Mouse (Mus musculus): ENCODE measurements at regions not wholly inside any gene's neighbourhood (a gene's known extent, or its start where the extent isn't known, plus 50 kb on each side); places are given as distances from the start of the nearest gene placed in this dataset.

DNA sequence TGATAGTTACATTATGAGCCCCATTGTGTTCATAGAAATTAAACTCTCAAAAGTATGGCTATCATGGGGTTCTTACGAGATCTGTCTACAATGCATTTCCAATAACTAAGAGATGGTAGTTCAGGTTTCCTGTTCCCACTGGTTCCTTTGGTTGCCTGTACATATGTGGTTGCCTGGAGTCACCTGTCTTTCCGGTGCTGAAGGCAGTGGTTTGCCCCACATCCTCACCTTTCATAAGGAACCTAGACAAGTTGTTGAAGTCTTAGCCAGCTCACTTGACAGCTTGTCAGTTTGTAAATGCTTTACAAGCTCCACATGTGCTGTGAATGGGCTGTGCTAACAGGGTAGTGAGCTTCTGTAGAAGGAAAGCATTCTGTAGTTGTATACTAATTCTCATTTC lies 143.5 kb upstream of the Ctso start:
- no peak for DNase-seq
- WGBS: 82% methylated on average over 2 of the region's 2 CpGs
- TF ChIP-seq POLR2A (IDR thresholded peaks at IDR 0.05; ENCODE audit: borderline replicate concordance, insufficient read depth, low read length): no peak
- TF ChIP-seq CTCF (IDR thresholded peaks at IDR 0.05; ENCODE audit: borderline replicate concordance, insufficient read depth, low read depth, low read length): no peak
- H3K27me3 ChIP-seq (ENCODE audit: control insufficient read depth, insufficient read depth, low read length): no peaks in the 10 kb centered on the region
- H3K4me3 ChIP-seq (replicated peaks; ENCODE audit: insufficient read depth, low read depth, low read length): no peak overlapping the region
- H3K27ac ChIP-seq (ENCODE audit: insufficient read depth, low read length): no peak overlapping the region
- H3K4me1 ChIP-seq (ENCODE audit: control insufficient read depth, insufficient read depth, low read length): no peaks in the 10 kb centered on the region

DNA sequence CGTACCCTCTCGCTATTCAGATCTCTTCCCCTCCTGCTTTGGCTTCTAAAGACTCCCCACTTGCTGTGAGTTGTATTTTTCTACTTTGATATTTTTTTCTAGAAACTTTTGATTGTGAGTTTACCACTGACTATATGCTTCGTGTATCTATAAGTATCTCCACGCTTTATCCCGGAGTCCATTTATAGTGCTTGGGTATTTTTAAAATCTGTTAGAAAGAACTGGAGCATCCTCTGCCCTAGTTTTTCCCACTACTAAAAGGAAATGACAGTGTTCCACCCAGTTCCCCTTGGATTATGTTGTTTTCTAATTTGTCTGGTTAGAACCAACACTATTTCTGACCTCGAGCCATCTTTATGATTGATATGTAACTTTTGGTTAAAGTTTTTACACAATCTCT lies 142.7 kb upstream of the Ctso start:
- Histone ChIP-seq H3K4me3 (replicated peaks; ENCODE audit: insufficient read depth, low read depth, low read length) (no peak overlapping the region), H3K27me3 (ENCODE audit: control insufficient read depth, insufficient read depth, low read length) (no peaks in the 10 kb centered on the region), H3K4me1 (ENCODE audit: control insufficient read depth, insufficient read depth, low read length) (no peaks in the 10 kb centered on the region), H3K27ac (ENCODE audit: insufficient read depth, low read length) (no peak overlapping the region)
- DNase-seq: no peak
- TF ChIP-seq CTCF (IDR thresholded peaks at IDR 0.05; ENCODE audit: borderline replicate concordance, insufficient read depth, low read depth, low read length): no peak
- no peak for TF ChIP-seq POLR2A (IDR thresholded peaks at IDR 0.05; ENCODE audit: borderline replicate concordance, insufficient read depth, low read length)
- WGBS: 88% methylated on average over 6 of the region's 6 CpGs

DNA sequence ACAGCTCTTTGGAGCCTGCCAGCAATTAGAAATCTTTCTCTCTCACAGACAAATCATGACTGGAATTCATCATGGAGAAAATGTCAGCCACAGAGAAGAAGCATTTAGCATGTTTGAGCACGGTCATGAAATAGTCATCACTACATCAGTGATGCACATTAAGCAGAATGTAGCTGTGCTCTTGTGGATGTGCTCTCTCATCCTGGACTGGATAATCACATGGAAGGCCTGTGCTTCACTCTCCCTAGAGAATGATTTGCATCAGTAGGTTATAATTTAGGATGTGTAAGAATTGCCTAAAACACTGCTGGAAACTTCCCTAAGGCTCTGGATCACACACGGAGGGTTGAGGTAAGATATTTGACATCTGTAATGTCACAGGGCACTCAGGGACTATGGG lies 130.3 kb upstream of the Ctso start:
- Histone ChIP-seq H3K27me3 (ENCODE audit: control insufficient read depth, insufficient read depth, low read length) (no peaks in the 10 kb centered on the region), H3K4me1 (ENCODE audit: control insufficient read depth, insufficient read depth, low read length) (no peaks in the 10 kb centered on the region), H3K27ac (ENCODE audit: insufficient read depth, low read length) (no peak overlapping the region), H3K4me3 (replicated peaks; ENCODE audit: insufficient read depth, low read depth, low read length) (no peak overlapping the region)
- DNase-seq: no peak
- WGBS: 74% methylated on average over 2 of the region's 2 CpGs
- no peak for TF ChIP-seq CTCF (IDR thresholded peaks at IDR 0.05; ENCODE audit: borderline replicate concordance, insufficient read depth, low read depth, low read length)
- TF ChIP-seq POLR2A (IDR thresholded peaks at IDR 0.05; ENCODE audit: borderline replicate concordance, insufficient read depth, low read length): no peak

DNA sequence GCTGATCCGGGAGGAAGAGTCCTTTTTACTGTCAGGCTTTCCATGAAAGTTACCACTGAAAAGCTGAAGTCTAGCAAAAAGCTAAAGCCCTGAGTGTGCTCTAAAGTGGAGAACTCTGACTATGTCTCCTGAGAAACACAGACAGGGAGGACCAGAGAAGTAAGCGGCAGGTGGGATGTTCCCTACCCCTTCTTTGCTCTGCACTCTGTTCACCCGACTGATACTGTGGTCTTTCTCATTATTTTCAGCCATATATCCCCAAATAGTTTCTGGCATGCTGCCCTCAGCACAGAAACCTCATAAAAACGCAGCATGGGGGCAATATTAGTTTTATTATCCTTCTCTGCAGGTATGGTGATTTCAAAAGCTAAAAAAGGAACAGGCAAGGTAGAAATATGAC lies 126.7 kb upstream of the Ctso start:
- Histone ChIP-seq H3K27ac (ENCODE audit: insufficient read depth, low read length) (no peak overlapping the region), H3K4me3 (replicated peaks; ENCODE audit: insufficient read depth, low read depth, low read length) (no peak overlapping the region), H3K27me3 (ENCODE audit: control insufficient read depth, insufficient read depth, low read length) (no peaks in the 10 kb centered on the region), H3K4me1 (ENCODE audit: control insufficient read depth, insufficient read depth, low read length) (no peaks in the 10 kb centered on the region)
- no peak for TF ChIP-seq POLR2A (IDR thresholded peaks at IDR 0.05; ENCODE audit: borderline replicate concordance, insufficient read depth, low read length)
- no peak for TF ChIP-seq CTCF (IDR thresholded peaks at IDR 0.05; ENCODE audit: borderline replicate concordance, insufficient read depth, low read depth, low read length)
- 57% methylated on average over 4 of the region's 4 CpGs for WGBS
- no peak for DNase-seq

GRCm38 (mm10) chr3:81809604-81810003 lies 122.8 kb upstream of the Ctso start:
- Histone ChIP-seq H3K27me3 (ENCODE audit: control insufficient read depth, insufficient read depth, low read length) (no peaks in the 10 kb centered on the region), H3K27ac (ENCODE audit: insufficient read depth, low read length) (no peak overlapping the region), H3K4me1 (ENCODE audit: control insufficient read depth, insufficient read depth, low read length) (no peaks in the 10 kb centered on the region), H3K4me3 (replicated peaks; ENCODE audit: insufficient read depth, low read depth, low read length) (no peak overlapping the region)
- no peak for TF ChIP-seq CTCF (IDR thresholded peaks at IDR 0.05; ENCODE audit: borderline replicate concordance, insufficient read depth, low read depth, low read length)
- TF ChIP-seq POLR2A (IDR thresholded peaks at IDR 0.05; ENCODE audit: borderline replicate concordance, insufficient read depth, low read length): no peak
- 80% methylated on average over 2 of the region's 2 CpGs for WGBS
- DNase-seq: no peak

- TF ChIP-seq CTCF (IDR thresholded peaks at IDR 0.05; ENCODE audit: borderline replicate concordance, insufficient read depth, low read depth, low read length) (no peak), POLR2A (IDR thresholded peaks at IDR 0.05; ENCODE audit: borderline replicate concordance, insufficient read depth, low read length) (no peak)
- no peak overlapping the region for H3K4me3 ChIP-seq (replicated peaks; ENCODE audit: insufficient read depth, low read depth, low read length)
- no peak overlapping the region for H3K27ac ChIP-seq (ENCODE audit: insufficient read depth, low read length)
- H3K27me3 ChIP-seq (ENCODE audit: control insufficient read depth, insufficient read depth, low read length): no peaks in the 10 kb centered on the region
- 83% methylated on average over 2 of the region's 2 CpGs for WGBS
- DNase-seq: no peak
- H3K4me1 ChIP-seq (ENCODE audit: control insufficient read depth, insufficient read depth, low read length): no peaks in the 10 kb centered on the region
Observed at GRCm38 (mm10) chr3:81820304-81820703, 112.1 kb upstream of the Ctso start.

DNA sequence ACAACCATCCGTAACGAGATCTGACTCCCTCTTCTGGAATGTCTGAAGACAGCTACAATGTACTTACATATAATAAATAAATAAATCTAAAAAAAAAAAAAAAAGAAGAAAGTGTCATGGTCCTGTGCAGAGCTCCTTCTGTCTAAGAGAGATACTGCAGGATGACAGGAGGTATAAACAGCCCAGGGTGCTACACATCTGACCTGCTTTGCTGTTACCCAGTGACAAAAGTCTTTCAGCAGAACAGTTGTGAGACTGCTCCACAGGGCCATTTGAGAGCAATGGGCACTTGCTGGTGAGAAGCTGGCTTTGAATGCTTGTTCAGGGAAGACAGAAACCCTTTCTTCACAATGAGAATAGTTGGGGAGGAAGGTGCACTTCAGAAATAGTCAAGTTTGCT lies 102.9 kb upstream of the Ctso start:
- no peak overlapping the region for H3K27ac ChIP-seq (ENCODE audit: insufficient read depth, low read length)
- TF ChIP-seq POLR2A (IDR thresholded peaks at IDR 0.05; ENCODE audit: borderline replicate concordance, insufficient read depth, low read length) (no peak), CTCF (IDR thresholded peaks at IDR 0.05; ENCODE audit: borderline replicate concordance, insufficient read depth, low read depth, low read length) (no peak)
- H3K4me1 ChIP-seq (ENCODE audit: control insufficient read depth, insufficient read depth, low read length): no peaks in the 10 kb centered on the region
- H3K27me3 ChIP-seq (ENCODE audit: control insufficient read depth, insufficient read depth, low read length): no peaks in the 10 kb centered on the region
- no peak for DNase-seq
- WGBS: 94% methylated on average over 2 of the region's 2 CpGs
- no peak overlapping the region for H3K4me3 ChIP-seq (replicated peaks; ENCODE audit: insufficient read depth, low read depth, low read length)

DNA sequence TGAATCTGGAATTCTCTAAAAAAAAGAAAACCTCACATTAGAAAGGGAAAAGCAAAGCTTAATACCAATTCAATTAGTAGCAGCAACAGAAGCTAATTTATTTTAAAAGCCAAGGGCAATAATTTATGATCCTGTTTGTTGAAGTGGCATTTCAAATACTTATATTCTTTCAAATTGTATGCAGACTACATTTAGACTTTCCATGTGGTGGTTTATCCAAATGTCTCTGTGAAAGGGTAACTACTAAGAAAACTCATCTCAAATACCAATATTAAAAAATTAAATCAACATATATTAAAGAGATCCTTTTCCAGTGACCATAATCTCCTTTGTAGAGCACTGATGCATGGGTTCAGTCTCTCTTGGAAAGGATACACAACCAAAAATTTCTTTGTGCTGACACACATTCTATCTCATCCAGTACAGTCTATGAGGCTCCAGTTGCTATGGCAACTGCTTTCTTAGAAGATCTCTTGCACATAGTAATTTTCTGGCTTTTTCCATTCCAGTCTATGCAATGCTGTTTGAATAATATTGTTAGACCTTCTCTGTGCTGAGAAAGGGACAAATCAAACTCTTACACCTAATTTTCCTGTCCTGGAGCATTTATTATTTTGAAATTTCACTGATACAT lies 102.3 kb upstream of the Ctso start:
- no peaks in the 10 kb centered on the region for H3K4me1 ChIP-seq (ENCODE audit: control insufficient read depth, insufficient read depth, low read length)
- H3K4me3 ChIP-seq (replicated peaks; ENCODE audit: insufficient read depth, low read depth, low read length): no peak overlapping the region
- no peak for TF ChIP-seq CTCF (IDR thresholded peaks at IDR 0.05; ENCODE audit: borderline replicate concordance, insufficient read depth, low read depth, low read length)
- no peak for TF ChIP-seq POLR2A (IDR thresholded peaks at IDR 0.05; ENCODE audit: borderline replicate concordance, insufficient read depth, low read length)
- no peak overlapping the region for H3K27ac ChIP-seq (ENCODE audit: insufficient read depth, low read length)
- DNase-seq: no peak
- H3K27me3 ChIP-seq (ENCODE audit: control insufficient read depth, insufficient read depth, low read length): no peaks in the 10 kb centered on the region
